Mouse (Mus musculus) heart, embryonic 10.5 days (tissue): ENCODE measurements around the gene Cisd1. TPM values are rescaled to one million over a fixed set of nuclear protein-coding genes. Genes with fewer than 3 reads are reported as not detected.

ENCODE experiments used
- DNase-seq: peaks from one replicate; pipeline ENCODE4 v3.0.0-alpha.2; 2017; ENCODE audit warnings: low spot score
- H3K27ac ChIP-seq: fragments of 300-500 bp; sonication (generic); 2 replicates; pipeline ENCODE4 v1.5.1; 2016; ENCODE audit warnings: mild to moderate bottlenecking
- H3K27me3 ChIP-seq: fragments of 300-500 bp; sonication (generic); 2 replicates; pipeline ENCODE4 v1.6.1; 2016; ENCODE audit warnings: mild to moderate bottlenecking; ENCODE audit not compliant: poor library complexity, insufficient read depth, severe bottlenecking
- H3K36me3 ChIP-seq: fragments of 300-500 bp; sonication (generic); 2 replicates; pipeline ENCODE4 v1.6.1; 2016; ENCODE audit warnings: mild to moderate bottlenecking, moderate library complexity
- H3K4me1 ChIP-seq: fragments of 300-500 bp; sonication (generic); 2 replicates; pipeline ENCODE4 v1.6.1; 2016; ENCODE audit warnings: mild to moderate bottlenecking
- H3K4me3 ChIP-seq: fragments of 300-500 bp; sonication (generic); 2 replicates; pipeline ENCODE4 v1.5.1; 2016; ENCODE audit warnings: mild to moderate bottlenecking, moderate library complexity
- H3K9me3 ChIP-seq: fragments of 300-500 bp; sonication (generic); 2 replicates; pipeline ENCODE4 v1.6.1; 2016; ENCODE audit warnings: mild to moderate bottlenecking, moderate library complexity
- WGBS: fragments of 180-500 bp; shearing (Covaris S2); methylation state at CpG from one replicate; pipeline ENCODE4 v1.1.7; 2016; 5-methylcytosine and 5-hydroxymethylcytosine counted together
- polyA plus RNA-seq: library from polyadenylated mRNA; unstranded; fragments of >200 nt; fragmentation: Nextera tagmentation; extraction: Ambion mirVana; gene quantifications from 2 replicates; pipeline ENCODE4 v1.2.1, GENCODE M21; 2016

Cisd1 gene
- polyA plus RNA-seq, 1 experiment from 2014 or later = 127 TPM

GRCm38 (mm10) chr10:71331908-71332307, 12.8 kb downstream of the Cisd1 start:
- peak; percentile 54 for DNase-seq
- Histone ChIP-seq H3K27ac (no peak overlapping the region), H3K9me3 (no peaks in the 10 kb centered on the region), H3K4me1 (no peaks in the 10 kb centered on the region), H3K4me3 (no peak overlapping the region), H3K27me3 (no peaks in the 10 kb centered on the region), H3K36me3 (peaks cover 60% of the 10 kb centered on the region)
- 90% methylated on average over 7 of the region's 7 CpGs for WGBS

GRCm38 (mm10) chr10:71330070-71330469, 14.7 kb downstream of the Cisd1 start:
- Histone ChIP-seq H3K36me3 (peaks cover 48% of the 10 kb centered on the region), H3K4me3 (no peak overlapping the region), H3K9me3 (no peaks in the 10 kb centered on the region), H3K4me1 (no peaks in the 10 kb centered on the region), H3K27ac (no peak overlapping the region), H3K27me3 (no peaks in the 10 kb centered on the region)
- 91% methylated on average over 12 of the region's 12 CpGs for whole genome bisulfite sequencing
- DNase-seq = peak; percentile 50

GRCm38 (mm10) chr10:71329295-71329694, 15.5 kb downstream of the Cisd1 start:
- WGBS = 93% methylated on average over 6 of the region's 6 CpGs
- H3K4me3 ChIP-seq = no peak overlapping the region
- DNase-seq = peak; percentile 53

GRCm38 (mm10) chr10:71328870-71329269, 15.9 kb downstream of the Cisd1 start:
- 85% methylated on average over 5 of the region's 5 CpGs for WGBS
- peak; percentile 7 for DNase-seq
- H3K9me3 ChIP-seq = no peaks in the 10 kb centered on the region

More at GRCm38 (mm10) chr10:71329295-71329694, 15.5 kb downstream of the Cisd1 start:
- no peaks in the 10 kb centered on the region for H3K9me3 ChIP-seq
- no peak overlapping the region for H3K27ac ChIP-seq
- H3K4me1 ChIP-seq = no peaks in the 10 kb centered on the region
- H3K27me3 ChIP-seq = no peaks in the 10 kb centered on the region
- H3K36me3 ChIP-seq = peaks cover 40% of the 10 kb centered on the region

GRCm38 (mm10) chr10:71328382-71328781, 16.4 kb downstream of the Cisd1 start:
- Histone ChIP-seq H3K9me3 (no peaks in the 10 kb centered on the region), H3K36me3 (peaks cover 31% of the 10 kb centered on the region), H3K4me3 (no peak overlapping the region), H3K4me1 (no peaks in the 10 kb centered on the region), H3K27me3 (no peaks in the 10 kb centered on the region), H3K27ac (no peak overlapping the region)
- DNase-seq = no peak
- 86% methylated on average over 6 of the region's 6 CpGs for WGBS

More at GRCm38 (mm10) chr10:71328870-71329269, 15.9 kb downstream of the Cisd1 start:
- no peaks in the 10 kb centered on the region for H3K4me1 ChIP-seq
- no peak overlapping the region for H3K4me3 ChIP-seq
- H3K27ac ChIP-seq = no peak overlapping the region
- H3K27me3 ChIP-seq = no peaks in the 10 kb centered on the region
- peaks cover 36% of the 10 kb centered on the region for H3K36me3 ChIP-seq

- WGBS = 85% methylated on average over 10 of the region's 10 CpGs
- DNase-seq = peak; percentile 53
- Histone ChIP-seq H3K36me3 (peaks cover 22% of the 10 kb centered on the region), H3K9me3 (no peaks in the 10 kb centered on the region), H3K4me1 (no peaks in the 10 kb centered on the region), H3K4me3 (no peak overlapping the region), H3K27me3 (no peaks in the 10 kb centered on the region), H3K27ac (no peak overlapping the region)
Observed at GRCm38 (mm10) chr10:71327386-71327785, 17.4 kb downstream of the Cisd1 start.

- Histone ChIP-seq H3K4me1 (no peaks in the 10 kb centered on the region), H3K27ac (no peak overlapping the region), H3K27me3 (no peaks in the 10 kb centered on the region), H3K4me3 (no peak overlapping the region), H3K36me3 (peaks cover 21% of the 10 kb centered on the region), H3K9me3 (no peaks in the 10 kb centered on the region)
- peak; percentile 83 for DNase-seq
- WGBS = 15% methylated on average over 7 of the region's 7 CpGs
Observed at GRCm38 (mm10) chr10:71326789-71327188, 18.0 kb downstream of the Cisd1 start.

- Histone ChIP-seq H3K27me3 (no peaks in the 10 kb centered on the region), H3K4me1 (no peaks in the 10 kb centered on the region), H3K4me3 (no peak overlapping the region), H3K36me3 (peaks cover 20% of the 10 kb centered on the region), H3K9me3 (no peaks in the 10 kb centered on the region), H3K27ac (no peak overlapping the region)
- WGBS = 64% methylated on average over 7 of the region's 7 CpGs
- peak; percentile 64 for DNase-seq
Observed at GRCm38 (mm10) chr10:71326123-71326522, 18.6 kb downstream of the Cisd1 start.

- Histone ChIP-seq H3K4me1 (no peaks in the 10 kb centered on the region), H3K9me3 (no peaks in the 10 kb centered on the region), H3K4me3 (no peak overlapping the region), H3K27me3 (no peaks in the 10 kb centered on the region), H3K36me3 (no peaks in the 10 kb centered on the region), H3K27ac (no peak overlapping the region)
- peak; percentile 38 for DNase-seq
- 75% methylated on average over 8 of the region's 8 CpGs for WGBS
Observed at GRCm38 (mm10) chr10:71323669-71324068, 21.1 kb downstream of the Cisd1 start.

GRCm38 (mm10) chr10:71316497-71316896, 28.3 kb downstream of the Cisd1 start:
- Histone ChIP-seq H3K27me3 (no peaks in the 10 kb centered on the region), H3K9me3 (no peaks in the 10 kb centered on the region), H3K36me3 (no peaks in the 10 kb centered on the region), H3K27ac (no peak overlapping the region), H3K4me3 (no peak overlapping the region), H3K4me1 (no peaks in the 10 kb centered on the region)
- DNase-seq = no peak
- WGBS = 53% methylated on average over 7 of the region's 7 CpGs

- Histone ChIP-seq H3K36me3 (no peaks in the 10 kb centered on the region), H3K9me3 (no peaks in the 10 kb centered on the region), H3K27ac (no peak overlapping the region), H3K4me3 (no peak overlapping the region), H3K4me1 (no peaks in the 10 kb centered on the region), H3K27me3 (no peaks in the 10 kb centered on the region)
- WGBS = 63% methylated on average over 11 of the region's 11 CpGs
- DNase-seq = peak; percentile 50
Observed at GRCm38 (mm10) chr10:71316056-71316455, 28.7 kb downstream of the Cisd1 start.

- 79% methylated on average over 3 of the region's 3 CpGs for WGBS
- H3K9me3 ChIP-seq = no peaks in the 10 kb centered on the region
- H3K4me3 ChIP-seq = no peak overlapping the region
- no peaks in the 10 kb centered on the region for H3K36me3 ChIP-seq
- no peaks in the 10 kb centered on the region for H3K4me1 ChIP-seq
- no peaks in the 10 kb centered on the region for H3K27me3 ChIP-seq
- no peak for DNase-seq
- no peak overlapping the region for H3K27ac ChIP-seq
Observed at GRCm38 (mm10) chr10:71314596-71314995, 30.2 kb downstream of the Cisd1 start.

- H3K27me3 ChIP-seq = no peaks in the 10 kb centered on the region
- DNase-seq = no peak
- no peak overlapping the region for H3K27ac ChIP-seq
- 0 out of 2 replicates have a peak, but pooled peaks cover 3% of the 10 kb centered on the region for H3K4me1 ChIP-seq
- no peaks in the 10 kb centered on the region for H3K9me3 ChIP-seq
- 63% methylated on average over 3 of the region's 3 CpGs for WGBS
- H3K36me3 ChIP-seq = no peaks in the 10 kb centered on the region
- no peak overlapping the region for H3K4me3 ChIP-seq
Observed at GRCm38 (mm10) chr10:71310288-71310687, 34.5 kb downstream of the Cisd1 start.

GRCm38 (mm10) chr10:71308199-71308598, 36.6 kb downstream of the Cisd1 start:
- Histone ChIP-seq H3K4me3 (no peak overlapping the region), H3K9me3 (no peaks in the 10 kb centered on the region), H3K27ac (no peak overlapping the region), H3K4me1 (0 out of 2 replicates have a peak, but pooled peaks cover 3% of the 10 kb centered on the region), H3K36me3 (no peaks in the 10 kb centered on the region), H3K27me3 (no peaks in the 10 kb centered on the region)
- DNase-seq = peak; percentile 66
- 89% methylated on average over 5 of the region's 5 CpGs for WGBS
